Mouse (Mus musculus): ENCODE data around the gene Rasgef1b. TPM values are rescaled to one million over a fixed set of nuclear protein-coding genes. Genes with fewer than 3 reads are reported as not detected.

Rasgef1b gene
- polyA plus RNA-seq, 1 experiment: 63.5 TPM

DNA sequence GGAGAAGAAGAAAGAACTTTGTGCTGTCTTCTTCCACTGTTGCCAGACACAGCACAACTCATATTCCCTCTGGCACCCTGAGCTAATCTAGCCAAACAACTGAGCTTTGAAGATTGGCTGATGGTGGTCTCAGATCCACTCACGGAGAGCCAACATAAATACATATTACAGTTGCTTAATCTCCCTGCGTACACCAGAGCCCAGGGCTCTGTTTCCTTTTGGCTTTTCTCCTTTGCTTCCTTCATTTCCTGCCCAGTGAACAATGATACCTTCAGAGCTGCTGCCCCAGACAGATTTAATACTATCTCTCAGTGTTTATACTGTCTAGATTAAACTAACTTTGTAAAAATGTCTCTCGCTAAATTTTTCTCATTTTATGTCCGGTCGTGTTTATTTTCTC lies 300.2 kb downstream of the Rasgef1b start:
- Histone ChIP-seq H3K4me3 (ENCODE audit: insufficient read depth, low read length) (no peak overlapping the region), H3K27ac (ENCODE audit: insufficient read depth, low read length) (no peak overlapping the region), H3K4me1 (ENCODE audit: control insufficient read depth, insufficient read depth, low read length) (peaks cover 2% of the 10 kb centered on the region)
- no peak for TF ChIP-seq CTCF (IDR thresholded peaks at IDR 0.05; ENCODE audit: extremely low read depth, insufficient read depth, low read length)
- no peak for TF ChIP-seq POLR2A (IDR thresholded peaks at IDR 0.05; ENCODE audit: extremely low read depth, insufficient read depth, low read length)

DNA sequence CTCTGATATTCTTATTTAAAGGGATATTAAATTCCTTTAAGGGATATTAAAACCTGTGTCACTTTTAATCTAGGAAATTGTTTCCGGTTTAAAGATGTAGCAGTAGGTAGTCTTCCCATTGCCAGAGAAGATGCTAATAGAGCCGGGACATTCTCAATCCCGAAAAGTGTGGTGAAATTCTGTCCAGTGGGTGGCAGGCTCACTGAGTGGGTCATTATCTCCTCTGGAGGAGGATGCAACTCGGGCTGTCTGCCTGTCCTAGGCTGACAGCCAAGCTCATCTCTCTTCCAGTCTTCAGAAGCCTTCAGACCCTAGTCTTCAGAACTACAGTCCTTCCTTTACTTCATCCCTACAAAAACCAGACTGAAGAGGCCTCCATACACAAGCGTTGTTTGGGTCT lies 305.6 kb downstream of the Rasgef1b start:
- Histone ChIP-seq H3K27ac (ENCODE audit: insufficient read depth, low read length) (no peak overlapping the region), H3K4me3 (ENCODE audit: insufficient read depth, low read length) (no peak overlapping the region), H3K4me1 (ENCODE audit: control insufficient read depth, insufficient read depth, low read length) (peaks cover 5% of the 10 kb centered on the region; the same call in 1 of the 2 replicates)
- TF ChIP-seq CTCF (IDR thresholded peaks at IDR 0.05; ENCODE audit: extremely low read depth, insufficient read depth, low read length) (no peak), POLR2A (IDR thresholded peaks at IDR 0.05; ENCODE audit: extremely low read depth, insufficient read depth, low read length) (no peak)

DNA sequence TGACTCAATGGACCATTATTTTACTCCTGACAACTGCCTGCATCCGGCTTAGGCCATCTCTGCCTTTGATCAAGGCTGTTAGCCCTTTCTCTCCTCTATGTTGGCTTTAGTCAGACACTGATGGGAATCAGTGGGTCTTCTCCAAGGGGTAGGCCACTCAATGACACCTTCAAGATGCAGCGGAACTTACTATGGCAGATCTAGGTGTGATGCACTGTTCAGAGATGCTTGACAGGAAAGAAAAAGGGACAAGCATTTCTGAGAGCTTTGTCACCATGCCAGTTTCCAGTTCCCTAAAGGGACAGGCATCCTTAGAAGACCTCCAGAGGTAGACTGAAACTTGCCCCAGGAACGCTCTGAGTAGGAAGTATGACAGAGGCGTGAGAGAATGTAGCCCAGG lies 306.0 kb downstream of the Rasgef1b start:
- Histone ChIP-seq H3K4me3 (ENCODE audit: insufficient read depth, low read length) (no peak overlapping the region), H3K4me1 (ENCODE audit: control insufficient read depth, insufficient read depth, low read length) (peaks cover 5% of the 10 kb centered on the region; the same call in 1 of the 2 replicates), H3K27ac (ENCODE audit: insufficient read depth, low read length) (no peak overlapping the region)
- no peak for TF ChIP-seq POLR2A (IDR thresholded peaks at IDR 0.05; ENCODE audit: extremely low read depth, insufficient read depth, low read length)

DNA sequence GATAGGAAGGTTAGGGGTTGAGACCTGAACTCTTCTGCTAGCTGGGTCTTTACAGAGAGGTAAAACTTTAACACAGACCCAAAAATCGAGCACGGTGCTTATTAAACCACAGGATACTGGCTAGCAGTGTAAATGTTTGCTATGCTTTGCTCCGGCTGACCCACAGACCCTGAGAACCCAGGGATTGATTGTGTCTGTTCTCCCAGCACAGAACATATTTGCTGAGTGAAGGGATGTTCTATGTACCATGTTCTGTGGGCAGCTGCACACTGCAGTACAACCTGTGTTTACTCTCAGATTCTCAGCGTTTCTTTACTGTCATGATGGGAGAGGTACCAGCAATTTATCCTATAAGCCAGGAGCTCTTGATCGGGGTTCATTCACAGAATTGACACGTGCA lies 306.8 kb downstream of the Rasgef1b start:
- Histone ChIP-seq H3K4me1 (ENCODE audit: control insufficient read depth, insufficient read depth, low read length) (peaks cover 5% of the 10 kb centered on the region; the same call in 1 of the 2 replicates), H3K4me3 (ENCODE audit: insufficient read depth, low read length) (no peak overlapping the region), H3K27ac (ENCODE audit: insufficient read depth, low read length) (no peak overlapping the region)
- TF ChIP-seq POLR2A (IDR thresholded peaks at IDR 0.05; ENCODE audit: extremely low read depth, insufficient read depth, low read length) (no peak), CTCF (IDR thresholded peaks at IDR 0.05; ENCODE audit: extremely low read depth, insufficient read depth, low read length) (no peak)

DNA sequence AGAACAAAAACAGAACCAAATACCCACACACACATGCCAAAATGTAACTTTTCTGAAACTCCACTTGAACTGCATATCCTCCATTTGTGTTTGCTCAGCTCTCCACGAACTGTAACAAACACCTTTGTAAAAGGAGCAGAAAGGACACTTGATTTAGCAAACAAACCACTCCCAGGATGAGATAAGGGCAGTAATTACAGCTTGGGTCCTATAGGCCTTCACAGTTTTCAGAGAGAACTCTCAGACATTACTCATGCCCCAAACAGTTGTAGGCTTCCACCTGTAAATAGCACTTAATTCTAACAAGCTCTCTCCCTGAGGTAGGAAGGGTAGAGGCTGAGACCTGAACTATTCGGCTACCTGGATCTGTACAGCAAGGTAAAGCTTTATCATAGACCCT lies 309.0 kb downstream of the Rasgef1b start:
- no peak overlapping the region for H3K4me3 ChIP-seq (ENCODE audit: insufficient read depth, low read length)
- no peak overlapping the region for H3K27ac ChIP-seq (ENCODE audit: insufficient read depth, low read length)
- TF ChIP-seq POLR2A (IDR thresholded peaks at IDR 0.05; ENCODE audit: extremely low read depth, insufficient read depth, low read length): no peak
- no peak for TF ChIP-seq CTCF (IDR thresholded peaks at IDR 0.05; ENCODE audit: extremely low read depth, insufficient read depth, low read length)
- H3K4me1 ChIP-seq (ENCODE audit: control insufficient read depth, insufficient read depth, low read length): peaks cover 5% of the 10 kb centered on the region; the same call in 1 of the 2 replicates

DNA sequence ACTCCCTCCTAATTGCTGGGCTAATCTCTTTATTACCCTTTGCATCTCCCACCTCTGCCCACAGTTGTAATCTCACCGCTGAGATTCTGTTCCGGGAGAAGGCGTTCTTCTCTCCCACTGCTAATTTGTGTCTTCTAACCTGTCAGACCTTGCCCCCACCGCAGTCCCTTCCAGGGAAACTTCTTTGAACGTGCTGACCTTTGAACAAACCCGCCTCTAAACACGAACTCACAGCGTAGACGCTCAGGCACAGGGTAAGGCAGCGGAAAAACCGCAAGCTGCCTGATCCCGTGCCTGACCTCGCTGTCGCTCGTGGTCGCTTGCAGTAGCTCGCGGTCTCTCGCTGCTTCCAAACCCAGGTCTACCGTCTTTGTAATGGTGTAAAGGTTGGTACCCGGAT lies 312.0 kb downstream of the Rasgef1b start:
- TF ChIP-seq POLR2A (IDR thresholded peaks at IDR 0.05; ENCODE audit: extremely low read depth, insufficient read depth, low read length) (no peak), CTCF (IDR thresholded peaks at IDR 0.05; ENCODE audit: extremely low read depth, insufficient read depth, low read length) (no peak)
- Histone ChIP-seq H3K27ac (ENCODE audit: insufficient read depth, low read length) (no peak overlapping the region), H3K4me3 (ENCODE audit: insufficient read depth, low read length) (no peak overlapping the region), H3K4me1 (ENCODE audit: control insufficient read depth, insufficient read depth, low read length) (no peaks in the 10 kb centered on the region; the same call in 1 of the 2 replicates)

DNA sequence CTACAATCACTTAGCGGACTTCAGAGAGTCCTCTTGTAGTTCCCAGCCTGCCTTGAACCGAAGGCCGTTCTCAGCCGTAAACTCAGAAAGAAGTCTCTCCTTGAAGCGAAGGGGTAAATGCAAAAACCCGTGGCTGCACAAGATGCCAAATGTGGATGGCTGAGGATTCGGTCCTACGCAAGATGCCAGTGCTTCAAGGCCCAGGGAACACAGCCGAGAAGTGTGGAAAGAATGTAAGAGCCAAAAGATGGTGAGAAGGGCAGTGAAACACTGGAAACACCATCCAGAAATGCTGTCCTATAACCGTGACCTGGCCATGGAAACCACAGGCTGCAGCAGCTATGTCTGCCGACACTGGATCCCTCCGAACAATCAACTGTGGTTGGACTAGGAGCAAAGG lies 313.2 kb downstream of the Rasgef1b start:
- TF ChIP-seq CTCF (IDR thresholded peaks at IDR 0.05; ENCODE audit: extremely low read depth, insufficient read depth, low read length) (no peak), POLR2A (IDR thresholded peaks at IDR 0.05; ENCODE audit: extremely low read depth, insufficient read depth, low read length) (no peak)
- H3K4me1 ChIP-seq (ENCODE audit: control insufficient read depth, insufficient read depth, low read length): no peaks in the 10 kb centered on the region; the same call in 1 of the 2 replicates
- no peak overlapping the region for H3K27ac ChIP-seq (ENCODE audit: insufficient read depth, low read length)
- H3K4me3 ChIP-seq (ENCODE audit: insufficient read depth, low read length): no peak overlapping the region

DNA sequence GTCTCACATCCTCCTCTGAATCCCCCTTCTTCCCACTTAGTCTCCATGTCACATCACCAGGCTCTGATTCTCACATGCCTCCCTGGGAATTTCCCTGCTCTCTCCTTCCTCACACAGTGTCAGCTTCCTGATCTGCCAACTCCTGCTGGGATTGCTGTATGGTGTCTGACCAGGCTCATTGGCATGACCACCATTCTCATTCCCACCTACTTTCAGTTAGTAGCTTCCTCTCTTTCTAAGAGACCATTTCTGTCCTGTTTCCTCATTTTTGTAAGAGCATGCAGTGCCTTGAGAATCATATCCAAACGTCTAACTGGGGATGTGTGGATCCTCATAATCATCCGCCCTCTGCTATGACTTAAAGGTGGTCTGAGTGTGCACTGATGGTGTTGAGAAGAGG lies 313.8 kb downstream of the Rasgef1b start:
- Histone ChIP-seq H3K27ac (ENCODE audit: insufficient read depth, low read length) (no peak overlapping the region), H3K4me3 (ENCODE audit: insufficient read depth, low read length) (no peak overlapping the region), H3K4me1 (ENCODE audit: control insufficient read depth, insufficient read depth, low read length) (no peaks in the 10 kb centered on the region; the same call in 1 of the 2 replicates)
- TF ChIP-seq POLR2A (IDR thresholded peaks at IDR 0.05; ENCODE audit: extremely low read depth, insufficient read depth, low read length) (no peak), CTCF (IDR thresholded peaks at IDR 0.05; ENCODE audit: extremely low read depth, insufficient read depth, low read length) (no peak)

DNA sequence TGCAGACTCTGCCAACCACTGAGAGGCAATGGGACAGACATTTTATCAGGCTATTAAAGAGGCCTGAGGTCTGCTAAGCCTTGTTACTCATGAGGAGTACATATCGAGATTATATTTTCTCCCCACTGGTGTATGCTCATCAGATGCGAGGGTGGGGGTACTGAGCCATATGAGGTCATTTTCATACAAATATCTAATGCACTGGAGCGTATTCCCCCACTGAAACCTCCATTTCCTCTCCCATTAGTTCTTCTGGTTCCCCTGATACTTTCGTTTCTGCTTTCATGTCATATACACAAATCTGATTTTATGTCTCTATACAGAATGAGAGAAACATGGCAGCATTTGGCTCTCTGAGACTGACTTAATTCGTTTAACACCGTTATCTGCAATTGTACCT lies 314.6 kb downstream of the Rasgef1b start:
- Histone ChIP-seq H3K4me3 (ENCODE audit: insufficient read depth, low read length) (no peak overlapping the region), H3K27ac (ENCODE audit: insufficient read depth, low read length) (no peak overlapping the region), H3K4me1 (ENCODE audit: control insufficient read depth, insufficient read depth, low read length) (no peaks in the 10 kb centered on the region; the same call in 1 of the 2 replicates)
- TF ChIP-seq POLR2A (IDR thresholded peaks at IDR 0.05; ENCODE audit: extremely low read depth, insufficient read depth, low read length): no peak
- TF ChIP-seq CTCF (IDR thresholded peaks at IDR 0.05; ENCODE audit: extremely low read depth, insufficient read depth, low read length): no peak

DNA sequence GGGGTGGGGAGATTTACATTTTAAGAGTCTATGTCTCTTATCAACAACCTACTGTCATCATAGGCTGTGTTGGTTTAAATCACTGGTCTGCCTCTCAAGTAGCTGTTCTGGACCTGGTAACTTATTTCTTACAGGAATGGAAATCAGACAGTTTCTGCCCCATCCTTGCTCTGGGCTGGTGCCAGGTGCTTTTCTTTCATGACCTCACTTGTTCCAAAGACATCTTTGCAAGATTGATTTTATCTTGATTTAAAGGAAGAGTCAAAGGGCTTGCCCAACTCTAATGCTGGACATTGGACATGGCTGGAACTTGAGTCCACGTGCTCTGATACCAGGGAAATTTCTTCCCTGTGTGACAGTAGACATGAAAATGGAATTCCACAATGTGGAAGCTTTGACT lies 315.0 kb downstream of the Rasgef1b start:
- Histone ChIP-seq H3K4me1 (ENCODE audit: control insufficient read depth, insufficient read depth, low read length) (no peaks in the 10 kb centered on the region; the same call in 1 of the 2 replicates), H3K4me3 (ENCODE audit: insufficient read depth, low read length) (no peak overlapping the region), H3K27ac (ENCODE audit: insufficient read depth, low read length) (no peak overlapping the region)
- no peak for TF ChIP-seq POLR2A (IDR thresholded peaks at IDR 0.05; ENCODE audit: extremely low read depth, insufficient read depth, low read length)
- no peak for TF ChIP-seq CTCF (IDR thresholded peaks at IDR 0.05; ENCODE audit: extremely low read depth, insufficient read depth, low read length)

All from cortical plate, adult 2 months (tissue).